Mouse (Mus musculus) telencephalon, adult 2 months (tissue): ENCODE results near the gene Gm20825.
"Not testable (repeated sequence)": the region's sequence is repeated elsewhere in the genome, so short reads cannot be mapped to it uniquely, and the experiment has no call there.

Source experiments
- DNase-seq: peaks from one replicate; pipeline ENCODE4 v3.0.0-alpha.2; 2011; ENCODE audit warnings: low read depth, low spot score

Gene Gm20825

DNA sequence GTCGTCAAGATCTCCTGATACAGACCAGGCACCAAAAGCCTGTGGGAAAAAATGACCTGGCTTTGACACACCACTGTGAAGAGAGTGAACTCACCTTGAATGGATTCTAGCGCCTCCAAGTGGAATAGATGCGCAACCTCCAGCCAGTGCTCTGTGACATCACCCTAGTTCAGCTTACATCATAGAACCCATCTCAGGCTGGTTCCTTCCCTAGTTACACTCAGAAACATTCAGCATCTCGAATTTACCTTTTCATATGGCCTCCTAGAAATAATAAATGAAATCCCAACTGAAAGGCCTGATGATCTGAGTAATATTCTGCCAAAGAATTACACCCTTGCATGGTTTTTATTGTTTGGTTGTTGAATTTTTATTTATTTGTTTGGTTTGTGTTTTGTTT is at the start of gene Gm20825:
Gene Gm20825, minus strand, starts transcription at position 101 of the 400 bp plus-strand sequence.
- DNase-seq = not testable (repeated sequence)
